Mouse (Mus musculus): ENCODE results near the gene Wdr34. TPM values are rescaled to one million over a fixed set of nuclear protein-coding genes. Genes with fewer than 3 reads are reported as not detected.
A peak's percentile ranks its signal among the peaks of the same experiment; 100 is the strongest.

The Wdr34 gene
- total RNA-seq (2018; cell fraction: chromatin; rRNA removed), result 10 to 100 TPM in 9 of 26 experiments, 1 to 10 TPM in 15, under 1 TPM in 2; 0.41 to 15.1 (median 7.3) TPM
- 1 to 10 TPM; 3.9 to 8.3 (median 5.3) TPM for total RNA-seq (2018; cell fraction: cytosol; rRNA removed)
- total RNA-seq (2018; cell fraction: nucleus; rRNA removed), result 10 to 100 TPM in 2 of 26 experiments, 1 to 10 TPM in 23, under 1 TPM in 1; 0.75 to 12.7 (median 4.3) TPM
- polyA plus RNA-seq (2018), result 3.0 to 6.7 TPM (median 4.4 TPM) in 3 replicates

- no peaks in the 10 kb centered on the region for H3K79me2 ChIP-seq (ENCODE audit: inconsistent target)
- H3K4me3 ChIP-seq (ENCODE audit: inconsistent target), result peak within 1 kb of the TSS; percentile 42
- peak within 1 kb of the TSS; percentile 98 for H3K27ac ChIP-seq
- no peaks in the 10 kb centered on the region for H3K36me3 ChIP-seq (ENCODE audit: inconsistent target)
- WGBS (ENCODE audit: missing documents), result 1% methylated on average over 54 of the region's 54 CpGs
These were observed at the start of gene Wdr34 for GRCm38 (mm10) chr2:30048699-30049388. Gene Wdr34, minus strand, starts transcription at chr2:30048881.

DNA sequence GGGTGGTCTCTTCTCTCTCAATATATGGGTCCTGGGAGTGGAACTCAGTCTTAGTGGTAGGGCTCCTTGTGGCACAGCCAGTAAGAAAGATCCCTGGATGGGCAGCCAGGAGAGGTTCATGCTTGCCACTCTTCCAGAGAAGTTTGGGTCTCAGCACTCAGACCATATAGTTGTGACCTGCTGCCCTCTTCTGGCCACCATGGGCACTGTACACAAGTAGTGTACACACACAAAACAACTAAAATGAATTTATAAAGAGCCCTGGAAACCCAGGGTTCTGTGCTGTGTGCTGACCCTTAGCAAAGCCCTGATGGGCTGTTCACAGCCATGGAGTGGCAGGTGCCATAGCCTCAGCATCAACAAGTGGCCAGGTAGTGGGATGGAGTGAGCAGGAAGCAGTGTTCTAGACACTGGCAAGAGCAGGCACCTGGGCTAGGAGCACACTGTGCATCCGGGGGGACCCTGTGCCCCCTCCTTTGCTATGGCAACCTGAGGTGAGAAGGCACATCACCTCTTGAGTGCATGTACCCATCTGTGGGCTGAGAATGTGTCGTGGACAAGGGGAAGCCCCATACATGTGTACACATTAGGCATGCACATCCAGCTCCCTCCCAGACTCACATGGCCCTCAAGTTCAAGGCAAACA, 47.3 kb upstream of the Wdr34 start:
- Histone ChIP-seq H3K79me2 (ENCODE audit: inconsistent target) (peaks cover 11% of the 10 kb centered on the region; the same call in 1 of the 2 replicates), H3K27ac (no peak overlapping the region), H3K4me3 (ENCODE audit: inconsistent target) (no peak overlapping the region), H3K36me3 (ENCODE audit: inconsistent target) (peaks cover 10% of the 10 kb centered on the region; the same call in 1 of the 2 replicates)
- 71% methylated on average over 2 of the region's 2 CpGs for WGBS (ENCODE audit: missing documents)

DNA sequence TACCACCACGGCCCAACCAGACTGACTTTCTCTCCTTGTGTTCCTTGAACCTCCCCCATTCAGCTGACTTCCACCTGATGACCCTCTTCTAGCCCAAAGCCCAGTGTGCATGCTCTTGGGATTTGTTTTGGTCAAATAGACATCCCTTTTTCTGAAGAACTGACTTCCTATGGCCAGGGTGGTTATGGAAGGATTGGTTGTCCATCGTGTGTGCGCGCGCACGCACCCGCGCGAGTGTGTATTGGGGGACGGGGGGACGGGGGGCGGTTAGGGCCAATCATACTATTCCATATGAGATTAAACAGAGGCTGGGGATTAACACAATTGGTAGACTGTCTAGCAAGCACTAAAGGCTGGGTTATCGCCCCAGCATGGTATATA, 45.5 kb upstream of the Wdr34 start:
- Histone ChIP-seq H3K27ac (peak overlapping the region; percentile 65), H3K36me3 (ENCODE audit: inconsistent target) (peaks cover 19% of the 10 kb centered on the region; the same call in 1 of the 2 replicates), H3K4me3 (ENCODE audit: inconsistent target) (peak overlapping the region; percentile 85), H3K79me2 (ENCODE audit: inconsistent target) (peaks cover 11% of the 10 kb centered on the region; the same call in 1 of the 2 replicates)
- WGBS (ENCODE audit: missing documents), result under 1% methylated on average over 13 of the region's 13 CpGs

DNA sequence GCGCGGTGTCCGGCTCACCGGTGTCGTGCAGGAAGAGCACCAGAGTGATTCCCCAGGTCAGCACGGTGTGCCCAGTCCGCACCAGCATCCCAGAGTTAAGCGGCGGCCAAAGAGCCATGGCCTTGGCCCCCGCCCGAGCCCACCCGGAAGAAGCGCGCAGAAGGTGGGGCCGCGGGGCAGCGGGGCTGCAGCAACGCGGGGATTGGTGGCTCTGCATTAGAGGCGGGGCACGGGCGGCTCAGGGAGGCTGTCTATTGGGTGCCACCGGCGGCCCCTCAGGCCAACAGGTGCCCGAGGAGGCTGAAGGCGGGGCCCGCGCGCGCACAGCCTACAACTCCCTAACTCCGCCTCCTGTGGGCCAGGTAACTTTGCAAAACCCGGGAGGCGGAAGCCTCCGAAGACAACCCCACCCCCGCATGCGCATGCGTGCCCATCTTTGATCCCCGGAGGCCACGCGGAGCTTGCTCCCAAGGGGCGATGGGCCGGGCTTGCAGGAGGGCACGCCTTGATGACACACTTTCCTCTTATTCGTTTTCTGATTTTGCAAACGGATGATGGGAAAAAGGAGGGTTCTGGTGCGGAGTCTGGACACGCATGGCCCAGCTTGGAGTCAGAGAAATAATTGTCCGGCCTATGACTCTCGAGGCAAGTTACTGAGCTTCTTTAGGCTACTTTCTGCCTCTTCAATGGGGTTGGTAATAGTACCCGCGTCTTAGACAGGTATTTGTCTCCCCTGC, 45.0 kb upstream of the Wdr34 start, which contains the start of gene Zdhhc12:
Gene Zdhhc12, minus strand, starts transcription at position 178 of the 737 bp plus-strand sequence.
- peak within 1 kb of the TSS; percentile 65 for H3K27ac ChIP-seq
- WGBS (ENCODE audit: missing documents), result under 1% methylated on average over 46 of the region's 51 CpGs
- peaks cover 19% of the 10 kb centered on the region; the same call in 1 of the 2 replicates for H3K36me3 ChIP-seq (ENCODE audit: inconsistent target)

GRCm38 (mm10) chr2:30092280-30092918, 43.7 kb upstream of the Wdr34 start:
- Histone ChIP-seq H3K4me3 (ENCODE audit: inconsistent target) (peak overlapping the region; percentile 89), H3K27ac (no peak overlapping the region), H3K79me2 (ENCODE audit: inconsistent target) (peaks cover 11% of the 10 kb centered on the region; the same call in 1 of the 2 replicates), H3K36me3 (ENCODE audit: inconsistent target) (peaks cover 19% of the 10 kb centered on the region; the same call in 1 of the 2 replicates)
- 81% methylated on average over 6 of the region's 6 CpGs for WGBS (ENCODE audit: missing documents)

More for the DNA sequence above, 45.0 kb upstream of the Wdr34 start, which contains the start of gene Zdhhc12:
- peaks cover 11% of the 10 kb centered on the region; the same call in 1 of the 2 replicates for H3K79me2 ChIP-seq (ENCODE audit: inconsistent target)
- peak within 1 kb of the TSS; percentile 89 for H3K4me3 ChIP-seq (ENCODE audit: inconsistent target)

GRCm38 (mm10) chr2:30091521-30091920, 42.8 kb upstream of the Wdr34 start:
- H3K36me3 ChIP-seq (ENCODE audit: inconsistent target), result peaks cover 19% of the 10 kb centered on the region; the same call in 1 of the 2 replicates
- H3K79me2 ChIP-seq (ENCODE audit: inconsistent target), result peaks cover 11% of the 10 kb centered on the region; the same call in 1 of the 2 replicates
- WGBS (ENCODE audit: missing documents), result 91% methylated on average over 12 of the region's 12 CpGs
- no peak overlapping the region for H3K27ac ChIP-seq
- no peak overlapping the region for H3K4me3 ChIP-seq (ENCODE audit: inconsistent target)

DNA sequence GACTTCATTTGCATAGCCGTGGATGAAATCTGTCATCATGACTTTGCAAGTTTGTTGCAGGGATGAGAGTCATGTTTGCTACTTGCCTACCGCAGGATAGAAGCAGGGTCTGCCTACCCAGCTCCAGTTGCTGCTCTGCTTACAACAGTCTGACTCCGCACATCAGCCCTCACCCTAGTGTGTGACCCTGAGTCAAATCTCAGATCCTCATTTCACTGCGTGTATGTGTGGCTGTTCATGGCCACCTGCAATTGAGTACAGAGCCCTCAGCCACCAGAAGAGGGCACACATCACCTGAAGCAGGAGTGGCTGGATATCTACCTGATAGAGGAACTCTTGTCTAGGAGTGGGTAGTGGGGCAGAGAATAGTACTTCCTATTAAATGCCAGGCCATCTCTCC, 38.6 kb upstream of the Wdr34 start:
- Histone ChIP-seq H3K79me2 (ENCODE audit: inconsistent target) (no peaks in the 10 kb centered on the region), H3K4me3 (ENCODE audit: inconsistent target) (no peak overlapping the region)
- WGBS (ENCODE audit: missing documents), result 54% methylated on average over 4 of the region's 4 CpGs

DNA sequence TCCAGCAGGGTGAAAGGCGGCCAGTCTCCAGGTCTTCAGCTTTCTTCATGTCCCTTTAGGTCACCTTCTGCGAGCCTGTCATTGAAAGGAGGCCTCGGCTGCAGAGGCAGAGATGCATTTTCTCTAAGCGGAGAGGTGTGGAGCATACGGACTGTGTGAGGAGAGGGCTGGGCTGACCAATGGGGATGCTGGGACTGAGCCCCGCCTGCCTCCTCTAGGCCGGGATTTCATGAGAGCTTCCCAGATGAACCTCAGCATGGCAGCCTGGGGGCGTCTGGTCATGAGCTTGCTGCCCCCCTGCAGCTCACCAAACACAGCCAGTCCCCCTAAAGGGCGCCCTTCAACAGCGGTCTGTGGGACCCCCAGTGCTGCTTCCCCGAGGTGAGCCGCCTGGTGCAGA, 36.0 kb upstream of the Wdr34 start:
- Histone ChIP-seq H3K27ac (peak overlapping the region; percentile 7; the same call in 1 of the 2 replicates), H3K79me2 (ENCODE audit: inconsistent target) (no peaks in the 10 kb centered on the region), H3K36me3 (ENCODE audit: inconsistent target) (no peaks in the 10 kb centered on the region), H3K4me3 (ENCODE audit: inconsistent target) (no peak overlapping the region)
- WGBS (ENCODE audit: missing documents), result 89% methylated on average over 12 of the region's 12 CpGs

More for the DNA sequence above, 38.6 kb upstream of the Wdr34 start:
- no peak overlapping the region for H3K27ac ChIP-seq
- H3K36me3 ChIP-seq (ENCODE audit: inconsistent target), result peaks cover 19% of the 10 kb centered on the region; the same call in 1 of the 2 replicates

- Histone ChIP-seq H3K27ac (peak overlapping the region; percentile 7; the same call in 1 of the 2 replicates), H3K36me3 (ENCODE audit: inconsistent target) (no peaks in the 10 kb centered on the region)
These were observed 35.4 kb upstream of the Wdr34 start for GRCm38 (mm10) chr2:30084113-30084512.

DNA sequence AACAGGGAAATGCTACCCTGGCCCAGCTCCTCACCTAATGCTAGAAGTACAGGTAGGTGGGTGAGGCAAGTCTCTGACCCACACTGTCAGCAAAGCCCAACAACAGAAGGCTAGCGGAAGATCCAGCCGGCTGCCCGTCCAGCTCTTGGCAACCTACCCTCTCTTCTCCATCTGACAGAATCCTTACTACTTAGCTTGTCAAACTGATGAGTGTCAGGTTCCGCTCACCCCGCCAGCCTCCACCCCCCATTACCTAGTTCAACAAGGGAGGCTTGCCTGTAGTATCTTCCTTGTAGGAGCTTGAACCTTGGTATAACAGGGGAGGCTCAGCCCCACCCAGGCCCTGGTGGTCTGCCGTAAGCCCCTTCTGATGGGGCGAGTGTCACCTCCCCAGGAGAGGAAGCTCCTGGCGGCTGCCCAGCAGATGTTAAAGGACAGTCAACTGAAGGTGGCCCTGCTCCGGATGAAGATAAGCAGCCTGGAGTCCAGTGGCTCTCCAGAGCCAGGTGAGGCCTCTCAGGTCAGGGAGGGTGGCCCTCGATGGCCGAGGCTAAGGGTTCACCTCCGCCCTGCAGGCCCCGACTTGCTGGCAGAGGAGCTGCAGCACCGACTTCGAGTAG, 31.6 kb upstream of the Wdr34 start:
- H3K4me3 ChIP-seq (ENCODE audit: inconsistent target), result no peak overlapping the region
- WGBS (ENCODE audit: missing documents), result 97% methylated on average over 15 of the region's 15 CpGs
- no peaks in the 10 kb centered on the region for H3K36me3 ChIP-seq (ENCODE audit: inconsistent target)
- H3K79me2 ChIP-seq (ENCODE audit: inconsistent target), result no peaks in the 10 kb centered on the region
- H3K27ac ChIP-seq, result no peak overlapping the region

More at GRCm38 (mm10) chr2:30084113-30084512, 35.4 kb upstream of the Wdr34 start:
- H3K79me2 ChIP-seq (ENCODE audit: inconsistent target), result no peaks in the 10 kb centered on the region
- 9% methylated on average over 5 of the region's 5 CpGs for WGBS (ENCODE audit: missing documents)
- H3K4me3 ChIP-seq (ENCODE audit: inconsistent target), result no peak overlapping the region

GRCm38 (mm10) chr2:30078760-30079159, 30.1 kb upstream of the Wdr34 start:
- Histone ChIP-seq H3K79me2 (ENCODE audit: inconsistent target) (no peaks in the 10 kb centered on the region), H3K36me3 (ENCODE audit: inconsistent target) (no peaks in the 10 kb centered on the region), H3K4me3 (ENCODE audit: inconsistent target) (no peak overlapping the region), H3K27ac (no peak overlapping the region)
- 82% methylated on average over 4 of the region's 4 CpGs for WGBS (ENCODE audit: missing documents)

DNA sequence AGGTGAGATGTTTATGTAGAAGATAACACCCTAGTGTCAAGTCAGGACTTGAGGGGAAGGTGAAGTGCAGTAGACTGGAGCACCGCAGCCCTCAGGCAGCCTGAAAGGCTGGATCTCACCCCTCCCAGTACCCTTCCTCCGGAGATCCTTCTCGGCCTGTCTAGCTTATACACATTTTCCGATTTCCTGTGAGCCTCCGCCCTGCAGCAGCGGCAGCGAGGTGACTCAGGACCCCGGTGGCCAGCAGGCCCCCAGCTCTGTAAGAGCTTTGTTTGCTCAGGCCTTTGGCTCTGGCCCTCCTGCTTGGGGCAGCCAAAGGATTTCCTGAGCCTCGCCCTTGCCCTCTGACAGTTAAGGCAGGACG, 29.6 kb upstream of the Wdr34 start:
- Histone ChIP-seq H3K27ac (0 out of 2 replicates have a peak overlapping the region, but pooled peaks have one; percentile 66), H3K36me3 (ENCODE audit: inconsistent target) (no peaks in the 10 kb centered on the region), H3K4me3 (ENCODE audit: inconsistent target) (peak overlapping the region; percentile 54; the same call in 1 of the 2 replicates), H3K79me2 (ENCODE audit: inconsistent target) (no peaks in the 10 kb centered on the region)
- 28% methylated on average over 10 of the region's 10 CpGs for WGBS (ENCODE audit: missing documents)
